Mouse (Mus musculus) adrenal gland, postnatal 10 days (tissue): Measurements from ENCODE around the gene Pramel1. TPM values are rescaled to one million over a fixed set of nuclear protein-coding genes. Genes with fewer than 3 reads are reported as not detected.
"Not testable (repeated sequence)": the region's sequence is repeated elsewhere in the genome, so short reads cannot be mapped to it uniquely, and the experiment has no call there.

Experiments
- DNase-seq: peaks from one replicate; pipeline ENCODE4 v3.0.0; 2021; ENCODE audit warnings: mixed read lengths
- long read RNA-seq, 2 experiments: library from polyadenylated mRNA; stranded (forward); transcript quantifications; one replicate each; pipeline ENCODE4 v2.0.0; 2021
- total RNA-seq, 2 experiments: library from RNA; stranded (reverse); gene quantifications; 2 replicates each; pipeline ENCODE4 v1.2.3; 2021

The Pramel1 gene
- total RNA-seq: not detected
- long read RNA-seq, experiment 1: 0 reads
- long read RNA-seq, experiment 2: 0 reads

DNA sequence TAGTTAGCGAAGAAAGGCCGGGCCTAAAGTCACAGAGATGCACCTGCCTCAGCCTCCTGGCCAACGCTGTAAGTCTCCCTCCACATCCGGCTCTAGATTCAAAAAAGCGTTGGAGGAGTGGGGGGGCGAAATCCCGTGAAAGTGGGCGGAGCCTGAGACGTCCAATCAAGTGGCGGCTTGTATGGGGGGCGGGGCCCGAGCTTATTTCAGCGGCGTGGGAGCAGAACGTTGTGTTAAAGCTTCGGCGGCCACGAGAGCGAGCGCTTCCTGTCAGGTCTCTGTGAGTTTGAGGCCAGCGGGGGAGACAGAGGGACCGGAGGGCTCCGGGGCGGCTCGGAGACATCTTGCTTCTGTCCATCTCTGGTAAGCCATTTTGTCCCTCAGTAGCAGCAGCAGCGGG, at the start of gene Pramel1:
Gene Pramel1, plus strand, starts transcription at position 248 of the 400 bp plus-strand sequence.
- no peak for DNase-seq

DNA sequence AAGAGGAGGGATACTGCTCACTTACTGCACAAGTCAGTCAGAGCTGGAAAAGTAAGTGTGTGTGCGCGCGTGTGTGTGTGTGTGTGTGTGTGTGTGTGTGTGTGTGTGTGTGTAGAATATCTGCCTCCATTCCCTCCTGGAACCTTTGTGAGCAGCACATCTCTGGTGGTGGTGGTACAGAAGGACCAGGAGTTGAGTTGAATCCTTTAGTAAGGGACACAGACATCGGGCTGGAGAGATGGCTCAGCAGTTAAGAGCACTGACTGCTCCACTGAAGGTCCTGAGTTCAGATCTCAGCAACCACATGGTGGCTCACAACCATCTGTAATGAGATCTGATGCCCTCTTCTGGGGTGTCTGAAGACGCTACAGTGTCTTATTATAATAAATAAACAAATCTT, 48.7 kb upstream of the Pramel1 start:
- not testable (repeated sequence) for DNase-seq

DNA sequence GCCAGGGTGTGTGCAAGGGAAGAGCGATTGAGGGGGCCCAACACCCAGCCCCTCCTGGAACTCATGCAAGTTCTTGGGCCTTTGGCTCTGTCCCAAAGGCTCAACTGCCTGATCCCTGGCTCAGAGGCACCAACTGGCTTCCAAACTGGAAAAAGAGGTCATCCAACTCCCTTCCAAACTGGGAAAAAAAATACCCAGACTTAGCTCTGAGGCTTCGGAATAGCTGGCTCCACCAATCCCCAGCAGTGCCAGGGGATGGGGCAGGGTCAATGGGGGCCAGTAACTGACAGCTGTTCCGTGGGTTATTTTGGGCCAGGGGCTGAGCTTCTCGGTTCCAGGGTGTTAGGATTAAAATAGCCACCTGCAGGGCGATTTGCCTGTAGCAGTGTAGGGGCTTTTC, 45.5 kb upstream of the Pramel1 start:
- DNase-seq: no peak

DNA sequence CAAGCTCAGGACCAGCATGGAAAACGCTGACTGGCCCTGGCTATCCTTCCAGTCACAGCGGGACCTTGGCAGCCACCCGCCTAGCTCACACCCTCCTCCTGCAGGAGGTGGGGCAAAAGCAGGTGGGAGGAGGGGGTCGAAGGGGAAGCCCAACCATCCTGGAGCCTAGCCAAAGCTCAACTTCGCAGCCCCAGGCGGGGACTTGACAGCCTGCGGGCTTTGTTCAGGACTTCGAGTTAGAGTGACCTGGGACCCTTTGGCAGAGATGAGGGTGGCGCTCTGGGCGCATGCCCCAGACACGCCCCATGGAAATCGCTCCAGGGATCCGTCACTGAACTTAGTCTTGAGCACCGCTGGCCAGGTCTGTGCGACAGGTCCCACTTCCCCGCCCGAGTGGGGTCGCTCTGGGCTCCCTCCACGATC, 44.7 kb upstream of the Pramel1 start, which contains the start of gene Lrrc38:
Gene Lrrc38, plus strand, starts transcription at position 274 of the 423 bp plus-strand sequence.
- DNase-seq: peak; percentile 20

DNA sequence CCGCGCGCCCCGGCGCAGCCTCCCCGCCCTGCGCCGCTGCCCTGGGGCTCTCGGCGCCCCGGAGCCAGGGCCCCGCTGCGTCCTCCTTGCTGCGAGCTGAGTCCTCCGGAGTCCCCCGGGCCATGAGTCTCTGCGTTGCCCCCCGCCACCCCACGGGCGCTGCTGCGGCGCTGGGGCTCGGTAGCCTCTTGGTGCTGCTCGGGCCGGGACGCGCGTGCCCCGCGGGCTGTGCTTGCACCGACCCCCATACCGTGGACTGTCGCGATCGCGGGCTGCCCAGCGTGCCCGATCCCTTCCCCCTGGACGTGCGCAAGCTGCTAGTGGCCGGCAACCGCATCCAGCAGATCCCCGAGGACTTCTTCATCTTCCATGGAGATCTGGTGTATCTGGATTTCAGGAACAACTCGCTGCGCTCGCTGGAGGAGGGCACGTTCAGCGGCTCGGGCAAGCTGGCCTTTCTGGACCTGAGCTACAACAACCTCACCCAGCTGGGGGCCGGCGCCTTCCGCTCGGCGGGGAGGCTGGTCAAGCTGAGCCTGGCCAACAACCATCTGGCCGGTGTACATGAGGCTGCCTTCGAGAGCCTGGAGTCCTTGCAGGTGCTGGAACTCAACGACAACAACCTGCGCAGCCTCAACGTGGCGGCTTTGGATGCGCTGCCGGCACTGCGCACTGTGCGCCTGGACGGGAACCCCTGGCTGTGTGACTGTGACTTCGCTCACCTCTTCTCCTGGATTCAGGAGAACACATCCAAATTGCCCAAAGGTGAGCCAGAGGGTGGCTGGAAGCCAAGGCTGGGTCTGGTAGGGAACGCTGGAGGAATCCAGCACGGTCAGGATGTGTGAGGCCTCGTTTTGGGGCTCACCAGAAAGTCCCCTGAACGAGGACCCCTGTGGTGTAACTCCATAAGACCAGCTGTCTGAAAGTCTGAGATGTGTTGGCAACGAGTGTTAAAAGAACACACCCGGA, 43.9 kb upstream of the Pramel1 start:
- peak; percentile 8 for DNase-seq

DNA sequence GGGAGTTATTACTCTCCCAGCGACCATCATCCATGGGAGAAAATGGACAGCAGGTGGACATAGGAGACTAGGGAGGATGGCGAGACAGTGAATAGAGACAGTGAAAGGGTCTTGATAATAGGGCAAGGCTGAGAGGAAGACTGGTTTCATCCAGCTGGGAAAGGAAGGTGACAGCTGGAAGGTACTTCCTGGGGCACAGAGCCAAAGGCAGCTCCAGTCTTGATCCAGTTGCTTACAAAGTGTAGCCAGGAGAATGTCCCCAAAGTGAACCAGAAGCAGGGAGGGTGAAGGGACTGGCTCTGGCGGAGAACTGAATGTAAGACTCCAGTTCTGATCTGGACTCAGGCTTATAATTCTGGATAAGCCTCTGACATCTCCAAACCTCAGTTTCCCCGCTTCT, 41.9 kb upstream of the Pramel1 start:
- no peak for DNase-seq

DNA sequence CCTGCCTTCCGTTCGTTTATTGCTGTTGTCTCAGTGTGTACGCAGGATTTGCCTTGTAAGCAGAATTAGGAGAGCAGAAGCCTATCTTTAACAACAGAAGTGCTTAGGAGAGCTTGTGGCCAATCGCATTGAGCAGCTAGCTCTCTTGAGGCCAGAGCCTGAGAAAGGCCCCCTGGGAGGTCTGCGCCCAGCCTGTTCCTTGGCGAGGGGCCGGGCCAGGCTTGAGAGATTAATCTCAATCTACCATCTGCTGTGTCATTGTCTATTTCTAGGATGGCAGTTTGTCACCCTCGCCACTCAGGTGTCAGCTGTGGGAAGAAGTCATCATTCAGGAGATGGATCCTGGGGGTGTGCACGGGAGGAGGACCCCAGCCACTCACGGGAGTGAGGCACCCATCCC, 32.7 kb upstream of the Pramel1 start:
- DNase-seq: no peak

DNA sequence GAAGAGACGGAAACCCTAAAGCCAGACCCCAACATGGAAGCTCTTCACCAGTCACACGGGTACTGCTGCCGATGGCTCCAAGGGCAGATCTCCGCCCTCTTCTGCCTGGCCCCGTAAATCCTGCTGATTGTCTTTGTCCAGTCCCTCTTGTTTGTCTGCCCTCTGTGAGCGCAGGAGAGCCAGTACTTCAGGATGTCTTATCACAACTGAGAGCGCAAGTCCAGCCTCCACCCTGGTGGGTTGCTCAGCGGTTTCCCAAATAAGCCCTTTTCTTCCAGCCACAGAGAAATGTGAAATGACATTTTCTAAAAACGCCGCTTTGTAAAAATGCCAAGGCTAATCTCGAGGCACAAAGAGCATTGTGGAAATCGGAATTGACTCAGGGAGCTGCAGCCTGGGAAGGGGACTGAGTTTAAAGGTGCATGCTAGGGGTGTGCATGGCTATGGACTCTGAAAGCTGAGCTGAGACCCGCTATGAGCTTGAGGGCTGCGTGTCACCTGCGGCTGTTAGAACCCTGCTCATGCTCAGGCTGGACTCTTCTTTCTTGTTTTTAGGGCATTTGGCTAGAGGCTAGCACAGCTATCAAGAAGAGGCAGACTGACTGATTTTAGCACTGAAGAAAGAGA, 27.7 kb upstream of the Pramel1 start:
- peak; percentile 41 for DNase-seq

DNA sequence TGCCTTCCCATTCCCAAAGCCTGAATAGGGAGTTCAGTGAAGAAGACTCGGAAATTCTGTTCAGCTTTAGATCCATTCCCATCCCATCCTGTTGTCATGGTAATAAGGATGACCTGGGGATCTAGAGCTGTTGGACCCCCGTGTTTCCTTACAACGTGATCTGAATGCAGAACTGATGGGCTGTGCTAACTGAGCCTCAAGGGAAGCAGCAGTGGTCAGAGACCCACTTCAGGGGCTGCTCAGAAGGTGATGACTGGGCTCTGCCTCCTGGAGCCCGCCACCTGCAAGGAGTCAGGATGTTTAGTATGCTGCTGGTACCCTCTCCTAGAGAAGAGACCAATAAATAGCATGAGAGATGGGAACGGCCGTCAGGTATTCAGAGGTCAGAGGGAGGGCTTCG, 14.7 kb upstream of the Pramel1 start:
- DNase-seq: no peak

DNA sequence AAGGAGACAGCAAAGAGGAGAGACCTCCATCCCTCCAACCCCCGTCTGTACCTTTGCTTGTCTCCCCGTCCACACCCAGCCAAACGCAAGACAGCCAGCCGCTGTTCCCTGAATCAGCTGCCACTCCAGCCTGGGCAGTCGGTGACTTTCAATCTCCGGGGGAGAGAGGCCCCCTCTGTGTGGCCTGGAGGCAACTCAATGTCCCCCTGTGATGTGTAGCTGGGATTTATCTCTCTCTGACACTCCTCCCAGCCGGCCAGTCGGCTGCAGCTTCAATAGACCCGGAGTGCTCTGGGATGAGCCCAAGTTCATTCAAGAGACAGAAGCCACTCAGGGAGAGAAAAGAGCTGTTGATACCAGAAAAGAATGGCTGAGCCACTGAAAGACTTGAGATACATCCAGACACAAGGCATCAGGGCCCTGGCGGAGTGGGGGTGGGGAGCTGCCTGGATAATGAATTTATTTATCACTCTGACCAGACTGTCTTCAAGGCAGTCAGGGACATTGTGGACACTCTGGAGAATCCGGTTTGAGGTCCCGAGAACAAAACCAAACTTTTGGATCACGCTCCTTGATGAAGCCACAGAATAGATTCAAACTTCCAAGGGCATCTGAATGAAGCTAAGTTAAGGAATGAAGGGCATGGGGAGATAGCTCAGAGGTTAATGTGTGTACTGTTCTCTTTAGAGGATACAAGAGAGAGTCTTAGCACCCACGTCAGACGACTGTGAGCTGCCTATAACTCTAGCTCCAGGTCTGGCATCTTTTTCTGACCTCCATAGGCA, 14.1 kb upstream of the Pramel1 start:
- DNase-seq: no peak

DNA sequence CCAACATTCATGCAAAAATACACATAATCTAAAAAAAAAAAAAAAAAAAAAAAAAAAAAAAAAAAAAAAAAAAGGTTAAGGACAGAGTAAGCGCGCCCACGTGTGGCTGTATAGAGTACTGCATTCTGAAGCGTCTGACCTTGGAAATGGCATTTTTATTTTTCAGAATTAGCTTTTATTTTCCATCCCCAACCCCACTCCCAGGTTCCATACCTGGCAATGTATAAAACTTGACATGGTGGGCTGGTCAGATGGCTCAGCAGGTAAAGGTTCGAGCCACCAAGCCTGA, 13.6 kb upstream of the Pramel1 start:
- DNase-seq: peak; percentile 49

DNA sequence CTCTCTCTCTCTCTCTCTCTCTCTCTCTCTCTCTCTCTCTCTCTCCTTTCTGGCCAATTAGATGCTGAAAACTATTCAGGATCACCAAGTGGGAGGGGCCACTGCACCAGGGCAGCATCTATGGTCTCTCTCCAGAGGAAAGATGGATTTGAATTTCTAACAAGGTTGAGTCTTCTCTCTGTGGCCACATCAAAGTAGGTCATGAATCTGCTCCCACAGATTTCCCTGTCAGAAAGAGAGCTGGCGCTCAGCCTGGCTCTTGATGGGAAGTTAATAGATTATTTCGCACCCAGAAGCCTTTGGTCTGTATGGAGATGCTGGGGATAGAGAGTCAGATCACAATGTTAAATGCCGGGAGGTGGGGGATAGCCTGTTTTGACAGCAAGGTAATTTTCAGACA, 12.1 kb upstream of the Pramel1 start:
- no peak for DNase-seq

DNA sequence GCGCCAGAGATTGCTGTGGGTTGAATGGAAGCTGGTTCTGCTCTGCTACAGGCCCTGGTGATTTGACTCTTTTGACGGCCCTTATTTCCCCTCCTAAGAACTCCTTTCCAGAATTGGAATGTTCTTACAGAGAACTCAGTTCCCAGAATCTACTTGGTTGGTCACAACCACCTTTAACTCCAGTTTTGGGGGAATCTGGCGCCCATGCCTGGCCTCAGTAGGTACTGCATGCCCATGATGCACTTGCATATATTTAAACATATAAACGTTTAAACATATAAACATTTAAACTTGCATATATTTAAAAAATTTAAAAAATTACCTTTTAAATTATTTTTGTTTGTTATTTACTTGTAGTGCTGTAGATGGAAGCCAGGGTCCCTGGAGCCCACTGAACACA, 10.6 kb upstream of the Pramel1 start:
- peak; percentile 25 for DNase-seq

DNA sequence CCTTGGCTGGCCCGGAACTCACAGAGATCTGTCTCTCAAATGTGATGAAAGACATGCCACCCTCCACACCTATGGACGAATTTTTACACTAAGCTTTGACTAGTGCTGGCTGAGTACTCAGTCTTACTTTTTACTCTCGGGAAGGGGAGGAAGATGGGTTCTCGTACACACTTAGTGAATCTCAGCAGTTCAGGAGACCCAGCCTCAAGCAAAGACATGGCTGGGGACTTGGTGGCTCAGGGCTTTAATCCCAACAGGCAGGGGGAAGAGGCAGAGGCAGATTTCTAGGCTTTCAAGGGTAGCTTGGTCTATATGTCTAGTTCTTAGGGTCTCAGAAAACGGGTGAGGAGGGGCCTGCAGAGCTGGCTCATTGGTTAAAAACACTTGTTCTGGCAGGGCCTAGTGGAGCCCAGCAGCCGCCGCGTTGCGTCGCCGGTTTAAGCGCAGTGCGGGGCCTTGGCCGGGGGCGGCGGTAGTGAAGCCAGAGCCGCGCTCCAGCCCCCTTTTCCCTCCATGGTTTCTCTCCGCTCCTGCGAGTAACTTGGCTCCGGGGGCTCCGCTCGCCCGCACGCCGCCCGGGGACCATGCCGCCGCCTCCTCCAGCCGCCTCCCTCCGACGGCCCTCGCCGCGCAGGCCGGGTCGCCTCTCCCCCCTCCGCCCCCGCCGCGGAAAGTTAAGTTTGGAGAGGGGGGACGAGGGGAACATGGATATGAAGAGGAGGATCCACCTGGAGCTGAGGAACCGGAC, 5.1 kb upstream of the Pramel1 start:
- DNase-seq: peak; percentile 68

DNA sequence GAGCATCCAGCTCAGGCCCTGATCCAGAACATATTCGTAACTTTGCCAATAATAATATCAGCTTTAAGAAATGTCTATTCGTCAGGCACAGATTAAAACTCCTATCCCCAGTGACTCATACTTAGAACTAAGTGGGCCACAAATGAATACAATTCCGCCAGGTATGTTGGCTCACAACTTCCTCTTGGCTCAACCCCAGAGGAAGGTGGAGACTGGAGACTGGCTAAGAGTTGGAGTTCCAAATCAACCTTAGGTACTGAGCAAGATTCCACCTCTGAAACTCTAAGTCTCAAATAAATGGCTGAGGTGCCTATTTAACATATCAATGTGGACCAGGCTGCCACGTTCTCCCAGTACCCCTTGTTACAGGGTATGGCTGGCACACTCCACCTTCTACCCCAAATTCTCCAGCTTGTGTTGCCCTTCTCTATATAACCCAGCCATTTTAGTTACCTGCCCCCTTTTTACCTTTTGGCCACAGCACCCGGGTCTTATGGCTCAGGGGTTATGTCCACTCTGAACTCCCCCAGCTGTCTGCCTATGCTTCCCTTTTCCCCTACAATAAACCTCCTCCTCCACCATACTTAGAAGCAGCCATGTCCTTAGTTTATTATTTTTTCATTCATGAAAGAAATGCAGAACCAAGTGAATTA, 17.5 kb downstream of the Pramel1 start:
- DNase-seq: no peak

DNA sequence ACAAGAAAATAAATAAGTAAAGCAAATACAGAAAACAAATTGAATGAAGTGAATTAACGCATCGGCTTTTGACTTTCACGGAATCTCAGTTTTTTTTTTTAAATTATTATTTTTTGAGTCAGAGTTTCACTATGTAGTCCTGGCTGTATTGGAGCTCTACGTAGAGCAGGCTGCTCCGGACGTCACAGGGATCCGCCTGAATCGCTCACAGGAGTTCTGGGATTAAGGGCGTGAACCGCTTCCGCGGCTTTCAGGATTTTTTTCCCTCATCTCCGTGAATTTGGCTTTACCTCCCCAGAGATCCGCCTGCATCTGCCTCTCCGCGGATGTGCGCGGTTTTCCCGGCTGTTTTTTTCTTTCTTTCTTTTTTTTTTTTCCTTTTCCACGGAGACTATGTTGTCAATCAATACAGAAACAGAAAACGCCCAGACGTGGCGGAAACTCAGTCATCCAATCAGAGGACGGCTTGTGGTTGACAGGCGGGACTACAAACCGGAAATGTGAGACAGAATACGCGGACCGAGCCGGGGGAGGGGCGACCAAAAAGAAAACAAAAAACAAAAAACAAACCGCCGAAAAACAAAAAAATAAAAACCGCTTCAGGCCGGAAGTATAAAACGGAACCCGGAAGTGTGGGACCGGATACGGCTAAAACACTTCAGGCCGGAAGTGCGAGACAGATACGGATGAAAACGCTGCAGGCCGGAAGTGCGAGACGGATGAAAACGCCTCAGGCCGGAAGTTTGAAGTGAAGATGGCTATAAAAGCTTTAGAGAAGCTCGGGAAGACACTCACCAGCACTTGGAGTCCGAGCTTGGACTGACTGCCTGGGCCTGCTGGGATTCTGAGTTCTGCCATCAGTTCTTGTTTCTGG, 18.2 kb downstream of the Pramel1 start, which contains the start of gene Pramef8:
Gene Pramef8, plus strand, starts transcription at position 208 of the 874 bp plus-strand sequence.
- DNase-seq: peak; percentile 93

DNA sequence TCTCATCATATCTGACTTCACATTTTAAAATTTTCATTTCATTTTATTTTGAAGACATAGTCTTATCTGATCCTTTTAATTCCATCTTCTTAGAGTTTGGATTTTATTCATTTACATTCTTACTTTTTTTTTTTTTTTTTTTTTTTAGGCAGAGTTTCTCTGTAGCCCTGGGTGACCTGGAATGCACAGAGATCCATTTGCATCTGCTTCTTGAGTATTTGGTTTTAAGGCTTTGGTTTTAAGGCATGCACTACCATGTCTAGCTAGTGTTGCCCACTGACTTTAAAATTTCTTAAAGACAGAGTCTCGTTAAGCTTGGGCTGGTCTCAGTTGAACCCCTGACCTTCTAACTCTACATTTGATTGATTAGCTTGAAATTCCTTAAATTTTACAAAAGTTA, 19.4 kb downstream of the Pramel1 start:
- no peak for DNase-seq

DNA sequence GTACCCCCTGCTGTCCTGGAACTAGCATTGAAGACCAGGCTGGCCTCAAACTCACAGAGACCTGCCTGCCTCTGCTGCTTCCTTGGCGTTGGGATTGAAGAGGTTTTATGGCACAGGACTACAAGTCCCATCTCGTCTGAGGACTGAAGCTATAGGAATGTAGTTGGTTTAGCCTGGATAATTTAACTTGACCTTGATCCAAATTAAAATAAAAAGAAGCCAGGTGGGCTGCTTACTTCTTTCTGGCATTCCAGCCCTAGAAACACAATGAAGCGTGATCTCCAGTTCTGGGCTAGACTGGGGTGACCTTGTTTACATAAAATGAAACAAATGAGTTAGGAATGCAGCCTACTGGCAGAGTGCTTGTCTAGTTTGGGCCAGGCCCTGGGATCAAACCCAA, 19.9 kb downstream of the Pramel1 start:
- no peak for DNase-seq

DNA sequence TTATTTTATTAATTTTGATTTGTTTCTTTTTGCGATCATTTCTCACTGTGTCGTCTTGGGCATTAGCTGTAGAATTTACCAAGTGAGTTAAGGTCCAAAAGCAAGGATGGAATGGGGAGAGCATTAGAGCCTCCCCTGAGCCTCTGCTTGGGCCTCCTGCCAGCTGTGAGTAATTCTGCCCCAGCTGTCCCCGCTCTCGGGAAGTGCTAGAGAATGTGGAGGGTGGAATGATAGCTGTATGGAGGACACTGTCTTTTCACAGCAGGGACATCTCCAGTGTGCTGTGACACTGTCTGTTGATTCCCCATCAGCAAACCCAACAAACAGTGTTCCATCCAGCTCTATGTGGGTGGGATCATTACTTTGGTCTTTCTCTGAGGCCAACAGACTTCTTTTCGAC, 32.5 kb downstream of the Pramel1 start:
- not testable (repeated sequence) for DNase-seq
